In the genomic region with DNA sequence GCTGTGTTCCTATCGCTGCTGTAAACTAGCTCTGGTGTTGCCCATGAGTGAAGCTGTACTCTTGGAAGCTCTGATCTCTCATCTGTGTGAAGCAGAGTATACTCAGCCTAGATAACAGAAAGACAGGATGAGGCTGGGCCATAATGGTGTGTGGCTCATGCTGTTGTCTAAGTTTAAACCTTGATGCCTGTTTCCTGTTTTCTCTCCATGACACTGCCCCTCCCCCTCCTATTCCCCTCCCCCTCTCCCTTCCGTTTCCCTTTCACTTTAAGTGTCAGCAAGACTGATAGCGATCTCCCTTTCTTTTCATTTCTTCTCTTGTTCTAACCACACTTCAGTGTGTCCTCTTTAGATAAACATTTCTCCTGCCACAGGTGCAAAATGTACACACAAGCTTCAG, we compare ENCODE assay signal across 12 mouse cellular contexts.
DNase-seq lines count a peak whose midpoint lies in the region; ATAC-seq and TF ChIP-seq lines count a peak whose summit lies in the region.
"Had no signal": no experiment of that assay in that cellular context is flagged by ENCODE, and none has a peak within 500 bp of the region (broad histone marks: within the 10 kb centered on the region; RNA-seq: fewer than 3 reads in every experiment).

No protein-coding gene starts in this region.

- 0 out of 2 replicates have a peak, but pooled peaks cover 2% of the 10 kb centered on the region for H3K4me1 ChIP-seq in liver, postnatal 0 days (ENCODE audit: insufficient read depth)
- H3K4me1 ChIP-seq: forebrain, embryonic 13.5 days had no signal

- 0 out of 2 replicates have a peak overlapping the region, but pooled peaks have one; percentile 9 for H3K4me3 ChIP-seq in liver, postnatal 0 days (ENCODE audit: low read depth, low read length)
- H3K4me3 ChIP-seq: forebrain, embryonic 13.5 days had no signal

- H3K27me3 ChIP-seq in liver, postnatal 0 days (ENCODE audit: insufficient read depth, low read length) = no peaks in the 10 kb centered on the region
- H3K27me3 ChIP-seq: forebrain, embryonic 13.5 days had no signal

- H3K9ac ChIP-seq in liver, postnatal 0 days (replicated peaks) = no peak overlapping the region
- H3K9ac ChIP-seq: forebrain, embryonic 13.5 days had no signal

- 24% methylated on average over 3 of the region's 3 CpGs for WGBS in liver, postnatal 0 days (ENCODE audit: insufficient replicate concordance)

- H3K36me3 ChIP-seq in liver, postnatal 0 days (replicated peaks; ENCODE audit: insufficient read depth, low read length) = no peaks in the 10 kb centered on the region

- H3K4me2 ChIP-seq in liver, postnatal 0 days (ENCODE audit: low read depth, low read length) = peak overlapping the region; percentile 1; the same call in 1 of the 2 replicates
- H3K4me2 ChIP-seq: forebrain, embryonic 13.5 days had no signal

- no peak for TF ChIP-seq CTCF in liver, postnatal 0 days (IDR thresholded peaks at IDR 0.05; ENCODE audit: low read depth)

- H3K27ac ChIP-seq in liver, postnatal 0 days (ENCODE audit: low read depth) = no peak overlapping the region; the same call in 1 of the 2 replicates
- H3K27ac ChIP-seq: forebrain, embryonic 13.5 days had no signal

- ATAC-seq in activated CD4-positive, CD25-positive, alpha-beta regulatory T cell, adult 4 months = peak; percentile 93
- peak; percentile 74 for ATAC-seq in liver, postnatal 0 days
- ATAC-seq: forebrain, embryonic 13.5 days; intestine, embryonic 16.5 days had no signal

- TF ChIP-seq EP300 in liver, postnatal 0 days (IDR thresholded peaks at IDR 0.05; ENCODE audit: low read depth) = no peak

- peak; percentile 92 for DNase-seq in CD4-positive helper T cell, adult 2 months (ENCODE audit: low read depth, low spot score)
- DNase-seq in liver, postnatal 0 days = peak; percentile 40
- DNase-seq in spleen, postnatal 36 days (ENCODE audit: low spot score in 2 of 2) = peak; percentile 55 to 60
- no peak for DNase-seq in urinary bladder, adult 18-20 months (ENCODE audit: low spot score in 2 of 2)
- DNase-seq in left cerebral cortex, adult 9 months (ENCODE audit: low spot score in 2 of 2) = no peak
- DNase-seq in cerebellum, adult 9-11 months = no peak
- DNase-seq in adrenal gland, postnatal 14 days = no peak
- DNase-seq: embryo, embryonic 11 days; layer of hippocampus, postnatal 36 days had no signal

- no peaks in the 10 kb centered on the region for H3K9me3 ChIP-seq in liver, postnatal 0 days (ENCODE audit: low read length)
- H3K9me3 ChIP-seq: forebrain, embryonic 13.5 days had no signal

Comparison
In these comparisons a context has a peak if more than half of its experiments do, and no peak if none do; other contexts are left out.
1. DNase-seq: peak in CD4-positive helper T cell, adult 2 months (single experiment), liver, postnatal 0 days (single experiment) and spleen, postnatal 36 days (2 of 2); none in urinary bladder, adult 18-20 months (0 of 2), left cerebral cortex, adult 9 months (0 of 2), cerebellum, adult 9-11 months (single experiment) and adrenal gland, postnatal 14 days (single experiment).